Mouse (Mus musculus) megakaryocyte, embryonic 14.5 days (primary cell): ENCODE data around the gene Synj2.

Source experiments
- FLI1 ChIP-seq: IDR thresholded peaks from 2 replicates; pipeline ENCODE4 v1.6.1; 2012; ENCODE audit warnings: low read length, inconsistent platforms, mixed read lengths
- GATA1 ChIP-seq: IDR thresholded peaks from 3 replicates; pipeline ENCODE4 v1.6.1; 2012; ENCODE audit warnings: mixed read lengths, low read length, inconsistent platforms, borderline replicate concordance

GRCm38 (mm10) chr17:5901381-5901780 lies 39.7 kb upstream of the Synj2 start:
- no peak for TF ChIP-seq GATA1
- no peak for TF ChIP-seq FLI1
